Mouse (Mus musculus) lung, adult 2 months (tissue): ENCODE measurements around the gene Galnt13.
"Not testable (repeated sequence)": the region's sequence is repeated elsewhere in the genome, so short reads cannot be mapped to it uniquely, and the experiment has no call there.

Experiments
- CTCF ChIP-seq: fragments of 200-500 bp; IDR thresholded peaks from 2 replicates; pipeline ENCODE4 v1.5.1; 2011; ENCODE audit warnings: mild to moderate bottlenecking, low read length, control low read depth; ENCODE audit not compliant: insufficient read depth
- POLR2A ChIP-seq: fragments of 200-500 bp; IDR thresholded peaks from 2 replicates; pipeline ENCODE4 v1.6.1; 2011; ENCODE audit warnings: low read depth, mild to moderate bottlenecking, control low read depth, low read length, borderline replicate concordance; ENCODE audit errors: extremely low read depth

- TF ChIP-seq CTCF, POLR2A: not testable (repeated sequence)
Measured at GRCm38 (mm10) chr2:54713817-54714216, 277.7 kb downstream of the Galnt13 start.
